In the genomic region with DNA sequence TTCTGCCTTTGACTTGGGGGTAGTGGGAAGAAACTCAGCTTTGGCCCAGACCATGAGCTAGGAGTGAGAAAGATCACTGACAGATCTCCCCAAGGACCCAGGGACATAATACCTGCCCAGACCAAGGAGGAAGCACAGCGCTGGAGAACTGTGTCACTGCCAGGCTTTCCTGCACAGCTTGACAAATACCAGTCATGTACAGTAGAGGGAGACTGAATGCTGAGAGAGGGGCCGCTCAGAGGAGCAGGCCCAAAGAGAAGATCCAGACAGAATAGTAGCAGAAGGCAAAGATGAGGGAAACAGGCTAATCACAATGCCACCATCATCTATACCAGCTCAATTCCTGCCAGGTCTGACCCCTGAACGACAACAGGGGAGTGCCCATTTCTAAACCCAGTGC, we compare ENCODE assay signal across 9 mouse cellular contexts. TPM values are rescaled to one million over a fixed set of nuclear protein-coding genes. Genes with fewer than 3 reads are reported as not detected.
A peak's percentile ranks its signal among the peaks of the same experiment; 100 is the strongest.
DNase-seq lines count a peak whose midpoint lies in the region; ATAC-seq and TF ChIP-seq lines count a peak whose summit lies in the region.
"Had no signal": no experiment of that assay in that cellular context is flagged by ENCODE, and none has a peak within 500 bp of the region (broad histone marks: within the 10 kb centered on the region; RNA-seq: fewer than 3 reads in every experiment).

No protein-coding gene starts in this region.

- H3K9ac ChIP-seq in heart, embryonic 14.5 days (ENCODE audit: low read length), result no peak overlapping the region
- no peak overlapping the region for H3K9ac ChIP-seq in midbrain, embryonic 13.5 days (replicated peaks)

- no peaks in the 10 kb centered on the region for H3K9me3 ChIP-seq in heart, embryonic 14.5 days (ENCODE audit: control insufficient read depth, low read length)
- H3K9me3 ChIP-seq in midbrain, embryonic 13.5 days, result no peaks in the 10 kb centered on the region
- H3K9me3 ChIP-seq in midbrain, embryonic 10.5 days (replicated peaks), result no peaks in the 10 kb centered on the region

- H3K27me3 ChIP-seq in heart, embryonic 14.5 days (ENCODE audit: control insufficient read depth, insufficient read depth, low read length), result no peaks in the 10 kb centered on the region
- no peaks in the 10 kb centered on the region for H3K27me3 ChIP-seq in midbrain, embryonic 13.5 days
- peaks cover 2% of the 10 kb centered on the region for H3K27me3 ChIP-seq in midbrain, embryonic 10.5 days (ENCODE audit: low read depth, poor library complexity, severe bottlenecking)

- H3K4me2 ChIP-seq in heart, embryonic 14.5 days (ENCODE audit: low read length), result no peak overlapping the region
- no peak overlapping the region for H3K4me2 ChIP-seq in midbrain, embryonic 13.5 days (replicated peaks)
- H3K4me2 ChIP-seq: midbrain, embryonic 11.5 days had no signal

- TF ChIP-seq CTCF in brain, embryonic 14.5 days (IDR thresholded peaks at IDR 0.05; ENCODE audit: borderline replicate concordance, extremely low read depth, insufficient read depth, insufficient read length), result peak; percentile 50; the same call in 1 of the 2 replicates

- WGBS in heart, embryonic 14.5 days, result 38% methylated on average over 3 of the region's 3 CpGs
- WGBS in midbrain, embryonic 13.5 days, result 59% methylated on average over 3 of the region's 3 CpGs
- WGBS in midbrain, embryonic 10.5 days, result 58% methylated on average over 3 of the region's 3 CpGs

- peaks cover 47% of the 10 kb centered on the region for H3K36me3 ChIP-seq in heart, embryonic 14.5 days (ENCODE audit: control insufficient read depth, insufficient read depth, low read length)
- H3K36me3 ChIP-seq in midbrain, embryonic 13.5 days, result peaks cover 57% of the 10 kb centered on the region
- peaks cover 40% of the 10 kb centered on the region for H3K36me3 ChIP-seq in midbrain, embryonic 10.5 days

- no peak for DNase-seq in heart, adult 11 months
- no peak for DNase-seq in midbrain, embryonic 10.5 days (ENCODE audit: low spot score)
- DNase-seq in brain, embryonic 14.5 days (ENCODE audit: low read depth), result peak; percentile 9
- peak; percentile 51 for DNase-seq in retina, postnatal 1 day
- DNase-seq in spleen, postnatal 14 days (ENCODE audit: low spot score in 2 of 2), result no peak
- no peak for DNase-seq in right cerebral cortex, postnatal 10 days (ENCODE audit: low spot score in 2 of 2)

- H3K4me1 ChIP-seq in heart, embryonic 14.5 days (ENCODE audit: control insufficient read depth in 2 of 2, insufficient read depth in 2 of 2, low read length in 2 of 2), result peaks cover 12 to 16% of the 10 kb centered on the region in 2 experiments
- H3K4me1 ChIP-seq in midbrain, embryonic 13.5 days (replicated peaks), result no peaks in the 10 kb centered on the region
- H3K4me1 ChIP-seq in midbrain, embryonic 10.5 days, result no peaks in the 10 kb centered on the region

- TF ChIP-seq POLR2A in brain, embryonic 14.5 days (IDR thresholded peaks at IDR 0.05; ENCODE audit: borderline replicate concordance, extremely low read depth, insufficient read depth, insufficient read length, poor library complexity, severe bottlenecking), result no peak

- H3K27ac ChIP-seq in heart, embryonic 14.5 days (replicated peaks in 1 of 2; ENCODE audit: control insufficient read depth in 1 of 2, insufficient read depth in 1 of 2, low read depth in 2 of 2, low read length in 2 of 2), result peak overlapping the region; percentile 28 to 31; a peak in 2 of 4 replicates
- no peak overlapping the region for H3K27ac ChIP-seq in midbrain, embryonic 13.5 days
- H3K27ac ChIP-seq in midbrain, embryonic 10.5 days (replicated peaks), result no peak overlapping the region

- no peak overlapping the region for H3K4me3 ChIP-seq in heart, embryonic 14.5 days (ENCODE audit: control insufficient read depth in 1 of 2, insufficient read depth in 1 of 2, low read depth in 1 of 2, low read length in 2 of 2)
- no peak overlapping the region for H3K4me3 ChIP-seq in midbrain, embryonic 13.5 days (replicated peaks)
- no peak overlapping the region for H3K4me3 ChIP-seq in midbrain, embryonic 10.5 days

- ATAC-seq in heart, embryonic 14.5 days (ENCODE audit: insufficient number of reproducible peaks, insufficient read depth, low FRiP score, low read depth), result no peak
- peak; percentile 45; the same call in 1 of the 2 replicates for ATAC-seq in midbrain, embryonic 13.5 days

RNA-seq across cellular contexts. Expression of a gene that starts 29.5 kb away (rescaled TPM):
- 12.5 and 14.5 TPM in 2 replicates for polyA plus RNA-seq in heart, embryonic 14.5 days (2014; fragmentation: Nextera tagmentation; extraction: Ambion mirVana)
- 14.2 and 14.5 TPM in 2 replicates for polyA plus RNA-seq in midbrain, embryonic 13.5 days (2015; fragmentation: Nextera tagmentation; extraction: Ambion mirVana)
- polyA plus RNA-seq in midbrain, embryonic 10.5 days (2016; fragmentation: Nextera tagmentation; extraction: Ambion mirVana), result 14.3 and 15.3 TPM in 2 replicates
- 29.8 and 36.7 TPM in 2 replicates for polyA plus RNA-seq in brain, embryonic 14.5 days (2012; rRNA removed)

RNA-seq across cellular contexts. Expression of a gene that starts 36.5 kb away (rescaled TPM):
- 72.4 and 73.1 TPM in 2 replicates for polyA plus RNA-seq in heart, embryonic 14.5 days (2014; fragmentation: Nextera tagmentation; extraction: Ambion mirVana)
- polyA plus RNA-seq in midbrain, embryonic 13.5 days (2015; fragmentation: Nextera tagmentation; extraction: Ambion mirVana), result 36.7 and 37.3 TPM in 2 replicates
- 53.4 and 58.0 TPM in 2 replicates for polyA plus RNA-seq in midbrain, embryonic 10.5 days (2016; fragmentation: Nextera tagmentation; extraction: Ambion mirVana)
- polyA plus RNA-seq in brain, embryonic 14.5 days (2012; rRNA removed), result 18.6 and 18.7 TPM in 2 replicates

RNA-seq across cellular contexts. Expression of a gene that starts 42.6 kb away (rescaled TPM):
- 17.2 and 17.6 TPM in 2 replicates for polyA plus RNA-seq in heart, embryonic 14.5 days (2014; fragmentation: Nextera tagmentation; extraction: Ambion mirVana)
- polyA plus RNA-seq in midbrain, embryonic 13.5 days (2015; fragmentation: Nextera tagmentation; extraction: Ambion mirVana), result 52.1 and 54.8 TPM in 2 replicates
- 34.5 and 39.4 TPM in 2 replicates for polyA plus RNA-seq in midbrain, embryonic 10.5 days (2016; fragmentation: Nextera tagmentation; extraction: Ambion mirVana)
- 36.2 and 44.4 TPM in 2 replicates for polyA plus RNA-seq in brain, embryonic 14.5 days (2012; rRNA removed)

RNA-seq across cellular contexts. Expression of a gene that starts 53.1 kb away (rescaled TPM):
- polyA plus RNA-seq in heart, embryonic 14.5 days (2014; fragmentation: Nextera tagmentation; extraction: Ambion mirVana), result 247 and 250 TPM in 2 replicates
- 153 and 154 TPM in 2 replicates for polyA plus RNA-seq in midbrain, embryonic 13.5 days (2015; fragmentation: Nextera tagmentation; extraction: Ambion mirVana)
- polyA plus RNA-seq in midbrain, embryonic 10.5 days (2016; fragmentation: Nextera tagmentation; extraction: Ambion mirVana), result 196 and 220 TPM in 2 replicates
- polyA plus RNA-seq in brain, embryonic 14.5 days (2012; rRNA removed), result 112 and 144 TPM in 2 replicates

Comparison
In these comparisons a context has a peak if more than half of its experiments do, and no peak if none do; other contexts are left out.
1. H3K27ac ChIP-seq: peak in heart, embryonic 14.5 days (2 of 2); none in midbrain, embryonic 13.5 days (single experiment) and midbrain, embryonic 10.5 days (single experiment).
2. DNase-seq: peak in brain, embryonic 14.5 days (single experiment) and retina, postnatal 1 day (single experiment); none in heart, adult 11 months (single experiment), midbrain, embryonic 10.5 days (single experiment), spleen, postnatal 14 days (0 of 2) and right cerebral cortex, postnatal 10 days (0 of 2).